Mouse (Mus musculus) lung, embryonic 15.5 days (tissue): ENCODE measurements around the gene Rfx8. TPM values are rescaled to one million over a fixed set of nuclear protein-coding genes. Genes with fewer than 3 reads are reported as not detected.

Experiments
- ATAC-seq: fragments of 200-750 bp; cut with Nextera tagmentation; 2 replicates; pipeline ENCODE4 v1.8.0; 2017; ENCODE audit warnings: moderate number of reproducible peaks, borderline replicate concordance; ENCODE audit not compliant: low FRiP score, low TSS enrichment; ENCODE audit errors: extremely low read depth
- H3K27ac ChIP-seq: fragments of 300-500 bp; sonication (generic); 2 replicates; pipeline ENCODE4 v1.5.1; 2015; ENCODE audit warnings: moderate library complexity, mild to moderate bottlenecking, inconsistent platforms
- H3K27me3 ChIP-seq: fragments of 300-500 bp; sonication (generic); 2 replicates; pipeline ENCODE4 v1.6.1; 2015; ENCODE audit warnings: inconsistent platforms
- H3K36me3 ChIP-seq: fragments of 300-500 bp; sonication (generic); 2 replicates; pipeline ENCODE4 v1.6.1; 2015; ENCODE audit warnings: inconsistent platforms
- H3K4me1 ChIP-seq: fragments of 300-500 bp; sonication (generic); 2 replicates; pipeline ENCODE4 v1.6.1; 2015; ENCODE audit warnings: inconsistent platforms
- H3K4me2 ChIP-seq: fragments of 300-500 bp; sonication (generic); 2 replicates; pipeline ENCODE4 v1.6.1; 2015; ENCODE audit warnings: inconsistent platforms, mild to moderate bottlenecking, moderate library complexity
- H3K4me3 ChIP-seq: fragments of 300-500 bp; sonication (generic); 2 replicates; pipeline ENCODE4 v1.5.1; 2015; ENCODE audit warnings: mild to moderate bottlenecking, inconsistent platforms
- H3K9ac ChIP-seq: fragments of 300-500 bp; sonication (generic); 2 replicates; pipeline ENCODE4 v1.6.1; 2015; ENCODE audit warnings: inconsistent platforms
- H3K9me3 ChIP-seq: fragments of 300-500 bp; sonication (generic); 2 replicates; pipeline ENCODE4 v1.6.1; 2016; ENCODE audit warnings: inconsistent platforms
- WGBS: fragments of 180-500 bp; shearing (Covaris S2); methylation state at CpG from one replicate; pipeline ENCODE4 v1.1.7; 2015; 5-methylcytosine and 5-hydroxymethylcytosine counted together
- polyA plus RNA-seq: library from polyadenylated mRNA; unstranded; fragments of >200 nt; fragmentation: Nextera tagmentation; extraction: Ambion mirVana; gene quantifications from 2 replicates; pipeline ENCODE4 v1.2.1, GENCODE M21; 2015

Gene Rfx8
- polyA plus RNA-seq, 1 experiment from 2014 or later: 0.67 TPM

DNA sequence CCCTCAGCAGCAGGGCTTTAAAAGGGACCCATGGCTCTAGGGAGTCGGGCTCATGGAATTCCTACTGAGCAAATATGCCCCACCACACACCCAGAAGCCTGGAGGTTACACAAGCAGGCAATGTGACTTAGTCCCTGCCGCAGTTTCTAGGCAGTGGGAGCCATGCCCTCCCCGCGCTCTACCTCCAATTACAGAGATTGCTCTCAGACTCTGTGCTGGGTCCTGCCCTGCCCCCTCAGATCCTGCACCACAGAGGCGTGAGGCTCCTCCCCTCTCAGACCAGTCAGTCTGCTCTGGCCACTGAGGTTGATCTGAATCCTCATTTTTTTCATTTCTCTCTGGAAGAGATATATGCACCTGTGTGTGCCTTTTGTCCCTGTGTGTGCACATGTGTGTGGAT is 84.1 kb downstream of the Rfx8 start:
- no peaks in the 10 kb centered on the region; the same call in 1 of the 2 replicates for H3K27me3 ChIP-seq
- no peaks in the 10 kb centered on the region for H3K4me1 ChIP-seq
- ATAC-seq: peak; percentile 39; the same call in 1 of the 2 replicates
- whole genome bisulfite sequencing: 2% methylated on average over 5 of the region's 5 CpGs
- H3K4me3 ChIP-seq: no peak overlapping the region
- H3K36me3 ChIP-seq: no peaks in the 10 kb centered on the region
- H3K27ac ChIP-seq: no peak overlapping the region
- H3K9me3 ChIP-seq: no peaks in the 10 kb centered on the region
- H3K9ac ChIP-seq: no peak overlapping the region
- no peak overlapping the region for H3K4me2 ChIP-seq

DNA sequence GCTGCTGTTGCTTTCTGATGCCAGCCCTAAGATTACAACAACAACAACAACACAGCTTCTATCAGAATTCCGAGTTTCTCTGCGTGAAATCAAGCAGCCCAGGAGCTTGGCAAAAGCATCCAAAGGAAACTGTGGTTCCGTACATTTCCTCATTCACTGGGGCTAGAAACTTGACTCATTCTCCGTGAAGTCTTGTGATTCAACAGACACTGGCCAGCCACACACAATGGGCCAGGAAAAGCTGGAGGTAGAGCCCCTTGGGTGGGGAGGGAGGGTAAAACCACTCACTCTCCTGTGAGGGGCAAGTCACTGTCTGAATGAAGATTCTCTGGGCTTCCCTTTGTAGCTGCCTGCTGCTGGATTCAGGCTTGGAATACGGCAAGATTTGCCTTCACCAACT is 84.6 kb downstream of the Rfx8 start:
- H3K27ac ChIP-seq: no peak overlapping the region
- H3K9me3 ChIP-seq: no peaks in the 10 kb centered on the region
- no peak for ATAC-seq
- H3K4me1 ChIP-seq: no peaks in the 10 kb centered on the region
- no peaks in the 10 kb centered on the region for H3K36me3 ChIP-seq
- H3K4me3 ChIP-seq: no peak overlapping the region
- H3K27me3 ChIP-seq: no peaks in the 10 kb centered on the region; the same call in 1 of the 2 replicates
- no peak overlapping the region for H3K4me2 ChIP-seq
- H3K9ac ChIP-seq: no peak overlapping the region
- WGBS: 36% methylated on average over 5 of the region's 5 CpGs

DNA sequence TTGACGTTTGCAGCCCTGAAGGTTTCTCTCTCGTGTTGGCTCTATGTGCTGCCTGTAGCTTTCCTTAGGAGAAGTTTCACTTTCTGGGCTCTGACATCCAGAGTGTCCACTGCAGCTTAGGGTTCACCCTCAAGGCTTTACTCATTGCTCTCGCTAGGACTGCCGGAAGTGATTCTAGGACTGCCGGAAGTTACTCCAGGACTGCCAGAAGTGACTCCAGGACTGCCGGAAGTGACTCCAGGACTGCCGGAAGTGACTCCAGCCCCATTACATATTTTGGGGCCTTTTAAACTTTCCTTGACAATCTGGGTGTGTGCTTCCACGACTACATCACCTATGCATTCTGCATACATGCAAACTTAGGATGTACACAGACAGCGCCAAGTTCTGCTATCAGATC is 92.2 kb downstream of the Rfx8 start:
- no peak overlapping the region for H3K4me3 ChIP-seq
- no peak overlapping the region for H3K9ac ChIP-seq
- no peaks in the 10 kb centered on the region for H3K9me3 ChIP-seq
- H3K27ac ChIP-seq: no peak overlapping the region
- no peaks in the 10 kb centered on the region for H3K4me1 ChIP-seq
- H3K36me3 ChIP-seq: no peaks in the 10 kb centered on the region
- 71% methylated on average over 9 of the region's 9 CpGs for WGBS
- H3K4me2 ChIP-seq: no peak overlapping the region
- ATAC-seq: no peak
- no peaks in the 10 kb centered on the region for H3K27me3 ChIP-seq

DNA sequence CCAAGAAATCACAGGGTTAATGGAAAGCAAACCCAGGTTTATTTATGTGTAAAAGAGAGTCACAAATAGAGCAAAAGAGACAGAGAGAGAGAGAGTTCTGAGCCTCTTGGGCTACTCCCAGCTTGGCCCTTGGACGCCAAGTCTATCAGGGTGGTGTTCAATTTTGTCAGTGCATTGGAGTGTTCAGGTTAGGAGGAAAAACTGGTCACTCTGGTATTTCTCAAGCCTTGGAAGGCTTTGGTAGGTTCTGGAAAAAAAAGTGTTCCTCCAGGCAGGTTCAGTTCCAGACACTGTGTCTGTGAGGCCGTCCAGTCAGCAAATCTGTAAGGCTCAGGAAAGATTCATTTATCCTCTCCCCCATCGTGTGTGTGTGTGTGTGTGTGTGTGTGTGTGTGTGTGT is 95.3 kb downstream of the Rfx8 start:
- no peak overlapping the region for H3K27ac ChIP-seq
- H3K4me3 ChIP-seq: no peak overlapping the region
- no peaks in the 10 kb centered on the region for H3K27me3 ChIP-seq
- 38% methylated on average over 3 of the region's 3 CpGs for WGBS
- H3K9me3 ChIP-seq: no peaks in the 10 kb centered on the region
- no peaks in the 10 kb centered on the region for H3K4me1 ChIP-seq
- H3K9ac ChIP-seq: no peak overlapping the region
- ATAC-seq: no peak
- no peaks in the 10 kb centered on the region for H3K36me3 ChIP-seq
- H3K4me2 ChIP-seq: no peak overlapping the region

DNA sequence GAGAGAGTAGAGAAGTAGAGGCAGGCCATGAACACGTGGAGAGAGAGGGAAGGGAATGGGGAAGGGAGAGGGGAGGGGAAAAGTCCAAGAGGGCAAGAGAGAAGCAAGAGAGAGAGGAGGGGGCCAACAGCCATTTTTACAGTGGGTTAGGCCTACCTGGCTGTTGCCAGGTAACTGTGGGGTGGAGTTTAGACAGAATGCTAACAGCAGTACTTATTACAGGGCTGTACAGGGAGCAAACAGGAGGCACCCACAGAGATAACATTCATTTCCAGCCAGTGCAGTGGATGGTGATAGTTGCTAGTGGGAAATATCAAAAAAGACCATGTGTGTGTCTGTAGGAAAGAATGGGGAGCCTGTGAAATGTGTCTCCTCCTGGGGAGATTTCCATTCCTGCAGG is 97.1 kb downstream of the Rfx8 start:
- ATAC-seq: no peak
- no peak overlapping the region for H3K27ac ChIP-seq
- H3K9ac ChIP-seq: no peak overlapping the region
- WGBS: 47% methylated on average over 1 of the region's 1 CpGs
- H3K36me3 ChIP-seq: no peaks in the 10 kb centered on the region
- no peak overlapping the region for H3K4me3 ChIP-seq
- H3K4me2 ChIP-seq: no peak overlapping the region
- no peaks in the 10 kb centered on the region for H3K9me3 ChIP-seq
- H3K27me3 ChIP-seq: no peaks in the 10 kb centered on the region
- H3K4me1 ChIP-seq: no peaks in the 10 kb centered on the region

DNA sequence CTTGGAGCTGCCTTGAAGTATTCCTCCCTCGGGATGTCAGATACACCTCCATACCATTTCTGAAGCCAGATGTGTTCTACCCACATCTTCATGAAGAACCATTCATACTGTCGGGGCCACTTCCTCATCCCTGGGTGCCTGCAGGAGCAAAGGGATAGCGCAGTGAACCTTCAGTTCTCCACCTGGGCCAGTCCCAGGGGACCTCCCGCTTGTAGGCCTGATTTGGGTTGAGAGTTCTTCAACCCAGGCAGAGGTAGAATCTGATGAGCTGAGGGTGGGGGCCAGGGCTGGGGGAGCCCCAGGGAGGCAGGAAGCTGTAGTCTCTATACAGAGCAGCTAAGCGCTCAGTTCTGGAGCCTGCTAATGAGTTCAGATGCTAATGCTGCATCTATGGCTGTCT is 97.7 kb downstream of the Rfx8 start:
- ATAC-seq: no peak
- no peaks in the 10 kb centered on the region for H3K4me1 ChIP-seq
- no peaks in the 10 kb centered on the region for H3K9me3 ChIP-seq
- no peak overlapping the region for H3K4me3 ChIP-seq
- H3K4me2 ChIP-seq: no peak overlapping the region
- no peaks in the 10 kb centered on the region for H3K27me3 ChIP-seq
- no peaks in the 10 kb centered on the region for H3K36me3 ChIP-seq
- WGBS: 96% methylated on average over 5 of the region's 5 CpGs
- no peak overlapping the region for H3K9ac ChIP-seq
- no peak overlapping the region for H3K27ac ChIP-seq

DNA sequence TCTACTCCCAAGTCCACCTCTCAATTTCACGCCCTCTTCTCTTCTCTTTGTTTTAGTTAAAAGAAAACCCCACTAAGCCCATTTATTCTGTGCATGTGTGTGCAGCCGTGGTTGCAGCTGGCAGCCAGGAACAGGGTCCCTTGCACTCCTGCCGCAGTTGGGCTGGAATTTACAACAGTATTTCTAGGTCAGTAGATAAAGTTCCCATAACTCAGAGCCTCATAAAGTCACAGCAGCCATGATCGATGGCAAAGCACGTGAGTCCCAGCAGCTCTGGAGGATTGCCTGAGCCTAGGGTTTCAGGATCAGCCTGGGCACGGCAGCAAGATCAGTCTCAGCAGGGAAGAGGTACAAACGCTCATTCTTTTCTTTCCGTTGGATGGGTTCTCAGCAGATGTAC is 102.3 kb downstream of the Rfx8 start:
- H3K9me3 ChIP-seq: no peaks in the 10 kb centered on the region
- H3K9ac ChIP-seq: no peak overlapping the region
- no peak overlapping the region for H3K4me2 ChIP-seq
- no peaks in the 10 kb centered on the region for H3K4me1 ChIP-seq
- ATAC-seq: no peak
- H3K36me3 ChIP-seq: no peaks in the 10 kb centered on the region
- H3K27me3 ChIP-seq: no peaks in the 10 kb centered on the region
- no peak overlapping the region for H3K27ac ChIP-seq
- WGBS: 43% methylated on average over 8 of the region's 8 CpGs
- H3K4me3 ChIP-seq: no peak overlapping the region

DNA sequence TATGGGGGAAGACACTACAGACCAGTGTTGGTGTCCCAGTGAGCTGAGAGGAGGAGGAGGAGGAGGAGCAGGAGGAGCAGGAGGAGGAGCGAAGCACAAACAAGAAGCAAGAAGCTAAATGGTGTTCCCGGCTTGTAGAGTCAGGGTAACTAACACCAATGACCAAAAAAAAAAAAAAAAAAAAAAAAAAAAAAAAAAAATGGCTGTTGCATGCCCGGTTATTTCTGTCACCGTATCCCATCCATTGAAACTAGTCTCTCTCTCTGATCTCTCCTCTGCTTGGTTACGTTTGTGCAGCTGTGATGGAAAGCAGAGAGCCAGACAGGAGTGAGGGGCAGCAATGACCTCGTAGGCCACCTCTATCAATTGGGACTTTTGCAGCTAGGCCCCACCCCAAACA is 105.3 kb downstream of the Rfx8 start:
- 61% methylated on average over 6 of the region's 6 CpGs for WGBS
- Histone ChIP-seq H3K4me1 (no peaks in the 10 kb centered on the region), H3K36me3 (no peaks in the 10 kb centered on the region), H3K9ac (no peak overlapping the region), H3K27me3 (no peaks in the 10 kb centered on the region), H3K27ac (no peak overlapping the region), H3K4me3 (no peak overlapping the region), H3K4me2 (no peak overlapping the region), H3K9me3 (no peaks in the 10 kb centered on the region)
- ATAC-seq: no peak

Other genes starting within 250 kb of the Rfx8 start
- gene Tbc1d8, start 242.2 kb downstream of the Rfx8 start, polyA plus RNA-seq: 10.6 and 13.4 TPM in 2 replicates
- gene Cnot11, start 186.0 kb downstream of the Rfx8 start, polyA plus RNA-seq: 21.2 and 21.5 TPM in 2 replicates
- gene Rnf149, start 143.6 kb downstream of the Rfx8 start, polyA plus RNA-seq: 28.8 and 30.7 TPM in 2 replicates
- 0.05 and 0.06 TPM in 2 replicates for gene Creg2, start 69.5 kb downstream of the Rfx8 start, polyA plus RNA-seq
- gene Gm3646, start 84.3 kb upstream of the Rfx8 start, polyA plus RNA-seq: not detected in 2 replicates
- 30.9 and 39.5 TPM in 2 replicates for gene Map4k4, start 179.9 kb upstream of the Rfx8 start, polyA plus RNA-seq